Mouse (Mus musculus) brown adipose tissue, adult 24 weeks (tissue): ENCODE data around the gene Slc44a1. TPM values are rescaled to one million over a fixed set of nuclear protein-coding genes. Genes with fewer than 3 reads are reported as not detected.

ENCODE experiments used
- polyA plus RNA-seq: library from polyadenylated mRNA; stranded (reverse); fragments of >200 nt; gene quantifications from 2 replicates; pipeline ENCODE4 v1.2.4, GENCODE M21; 2012; ENCODE audit not compliant: missing spikeins, insufficient read depth, insufficient read length

Gene Slc44a1
- polyA plus RNA-seq, 1 experiment = 32.8 TPM

Other genes with a start within 250 kb of the Slc44a1 start
- gene Fsd1l, start 191.1 kb downstream of the Slc44a1 start, polyA plus RNA-seq = 2.5 and 3.8 TPM in 2 replicates